Mouse (Mus musculus) cerebellum, postnatal 25 days (tissue): ENCODE data around the gene Rrp1b.
A peak's percentile ranks its signal among the peaks of the same experiment; 100 is the strongest.
"Not testable (repeated sequence)": the region's sequence is repeated elsewhere in the genome, so short reads cannot be mapped to it uniquely, and the experiment has no call there.

ENCODE experiments used
- DNase-seq, 2 experiments: peaks; one replicate each; pipeline ENCODE4 v3.0.0; 2021; ENCODE audit warnings: mixed read lengths in 2 of 2

The Rrp1b gene

GRCm38 (mm10) chr17:32034322-32034721 is 1.6 kb upstream of the Rrp1b start:
- no peak for DNase-seq

GRCm38 (mm10) chr17:32036509-32037438 is 874 bp downstream of the Rrp1b start:
- DNase-seq = no peak

DNA sequence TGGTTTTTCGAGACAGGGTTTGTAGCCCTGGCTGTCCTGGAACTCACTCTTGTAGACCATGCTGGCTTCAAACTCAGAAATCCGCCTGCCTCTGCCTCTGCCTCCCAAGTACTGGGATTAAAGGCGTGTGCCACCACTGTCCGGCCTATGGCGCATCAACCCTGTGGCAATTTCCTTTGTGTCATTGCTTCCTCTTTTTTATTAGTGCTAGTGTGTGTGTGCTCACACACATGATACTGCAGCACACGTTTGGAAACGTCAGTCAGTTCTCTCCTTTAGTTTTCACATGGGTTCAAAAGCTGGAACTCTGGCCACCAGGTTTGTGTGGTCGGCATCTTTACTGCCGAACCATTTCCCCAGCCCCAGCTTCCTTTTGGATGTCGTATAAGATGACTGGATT is 4.4 kb downstream of the Rrp1b start:
- DNase-seq = no peak

- DNase-seq = no peak
These were observed 10.6 kb downstream of the Rrp1b start for GRCm38 (mm10) chr17:32046541-32046940.

GRCm38 (mm10) chr17:32048351-32048750 is 12.5 kb downstream of the Rrp1b start:
- no peak for DNase-seq

DNA sequence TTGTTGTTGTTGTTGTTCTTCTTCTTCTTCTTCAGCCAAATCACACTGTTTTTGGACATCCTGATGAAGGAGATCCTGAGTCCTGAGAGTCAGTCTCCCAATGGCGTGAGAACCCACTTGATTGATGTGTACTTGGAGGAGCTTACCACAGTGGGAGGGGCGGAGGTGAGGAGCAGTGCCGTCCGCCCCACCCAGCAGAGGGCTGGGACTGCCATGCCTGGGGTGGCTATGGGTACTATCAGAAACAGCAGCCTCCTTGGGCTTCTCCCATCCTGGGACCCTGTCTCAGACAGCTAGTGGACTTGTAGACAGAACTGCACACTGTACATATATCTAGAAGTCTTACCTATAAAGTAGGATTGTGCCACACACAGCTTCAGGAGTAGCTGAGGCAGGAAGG is 14.0 kb downstream of the Rrp1b start:
- DNase-seq = no peak

DNA sequence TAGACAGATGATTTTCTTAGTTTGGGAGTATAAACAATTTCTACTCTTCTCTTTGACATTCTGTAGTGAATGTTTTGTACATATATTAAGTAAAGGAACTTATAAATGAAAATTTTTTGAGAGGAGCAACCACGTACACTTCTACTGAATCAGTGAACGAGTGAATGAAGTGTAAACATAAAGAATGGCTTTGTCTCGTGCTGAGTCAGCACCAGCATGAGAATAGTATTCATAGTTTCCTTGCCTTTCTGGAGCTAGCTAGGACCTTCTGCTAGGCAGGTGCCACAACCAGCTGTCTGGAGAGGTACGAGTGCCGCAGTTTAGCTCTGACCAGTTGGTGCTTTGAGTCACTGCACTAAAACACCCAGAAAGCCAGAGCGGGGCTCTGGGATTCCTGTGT is 14.7 kb downstream of the Rrp1b start:
- no peak for DNase-seq

GRCm38 (mm10) chr17:32052237-32053080 is 16.6 kb downstream of the Rrp1b start:
- peak in 1 of 2 experiments; percentile 36 for DNase-seq

- no peak for DNase-seq
These were observed 17.8 kb downstream of the Rrp1b start for GRCm38 (mm10) chr17:32053677-32054076.

GRCm38 (mm10) chr17:32057843-32058242 is 21.9 kb downstream of the Rrp1b start:
- no peak for DNase-seq

DNA sequence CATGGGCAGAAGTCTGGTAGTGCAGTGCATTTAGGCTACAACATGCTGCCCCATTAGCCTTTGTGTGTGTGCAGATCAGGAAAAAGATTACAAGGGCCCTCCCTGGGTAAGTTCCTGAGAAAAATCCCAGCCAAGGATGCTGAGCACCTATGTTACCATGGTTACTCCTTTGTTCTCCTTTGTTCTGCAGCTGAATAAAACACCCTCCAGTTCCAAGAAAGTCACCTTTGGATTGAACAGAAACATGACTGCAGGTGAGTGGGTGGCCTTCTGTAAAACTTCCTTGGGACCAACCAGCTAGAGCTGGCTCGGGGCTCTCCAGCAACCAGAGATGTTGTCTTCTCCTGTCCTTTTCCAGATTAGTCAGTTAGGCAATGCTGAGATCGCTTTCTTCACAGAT is 23.2 kb downstream of the Rrp1b start:
- DNase-seq = no peak

DNA sequence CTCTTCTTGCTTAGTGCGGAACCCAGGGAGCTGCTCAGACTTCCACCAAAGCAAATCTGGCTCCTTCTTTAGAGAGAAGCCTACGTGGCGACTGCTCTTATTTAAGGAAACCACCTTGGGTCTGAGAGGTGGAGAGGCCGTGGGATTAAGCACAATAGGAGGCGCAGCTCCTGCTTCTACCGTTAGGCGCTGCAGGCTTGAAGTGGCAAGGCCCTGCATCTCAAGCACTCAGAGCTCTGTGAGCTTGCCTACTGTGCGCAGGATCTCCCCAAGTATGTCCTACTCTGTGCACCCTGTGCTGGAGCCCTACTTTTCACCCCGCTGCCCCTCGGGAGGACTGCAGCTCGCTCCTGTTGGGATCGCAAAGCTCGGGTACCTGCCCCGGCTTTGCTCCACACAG is 25.3 kb downstream of the Rrp1b start:
- DNase-seq = no peak

DNA sequence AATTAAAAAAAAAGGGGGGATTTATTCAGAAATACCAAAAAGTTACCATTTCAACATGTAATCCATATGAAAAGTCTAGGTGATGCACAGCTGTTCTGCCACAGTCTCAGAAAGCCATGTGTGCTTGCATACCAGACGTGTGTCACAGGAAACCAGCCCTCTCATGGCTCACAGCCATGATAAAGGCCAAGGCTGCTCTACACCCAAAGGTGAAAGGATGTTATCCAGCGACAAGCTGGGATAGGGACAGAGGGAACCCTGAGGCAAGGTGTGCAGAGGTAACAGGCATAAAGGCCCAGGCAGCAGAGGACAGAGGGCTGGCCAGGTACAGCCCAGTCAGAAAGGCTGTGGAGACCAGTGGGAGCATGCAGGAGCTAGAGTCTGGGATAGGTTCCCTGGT is 27.8 kb downstream of the Rrp1b start:
- DNase-seq = no peak

DNA sequence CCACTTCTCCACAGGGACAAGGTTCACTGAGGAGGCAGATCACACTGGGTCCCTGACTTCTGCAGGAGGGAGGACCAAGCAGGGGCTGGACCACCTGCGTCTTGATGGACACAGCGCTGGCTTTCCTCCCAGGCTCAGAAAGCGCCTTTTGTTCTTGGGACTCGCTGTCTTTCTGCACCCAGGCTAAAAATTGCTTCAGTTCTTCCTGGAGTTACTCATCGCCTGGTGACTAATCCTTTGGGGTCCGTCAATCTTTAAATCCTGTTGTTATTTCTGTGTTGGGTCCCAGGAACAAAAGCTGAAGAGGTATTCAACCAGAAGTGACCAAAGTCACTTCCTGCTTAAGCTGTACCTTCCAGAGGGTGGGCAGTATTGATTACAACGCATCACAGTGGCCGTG is 28.9 kb downstream of the Rrp1b start:
- not testable (repeated sequence) for DNase-seq

DNA sequence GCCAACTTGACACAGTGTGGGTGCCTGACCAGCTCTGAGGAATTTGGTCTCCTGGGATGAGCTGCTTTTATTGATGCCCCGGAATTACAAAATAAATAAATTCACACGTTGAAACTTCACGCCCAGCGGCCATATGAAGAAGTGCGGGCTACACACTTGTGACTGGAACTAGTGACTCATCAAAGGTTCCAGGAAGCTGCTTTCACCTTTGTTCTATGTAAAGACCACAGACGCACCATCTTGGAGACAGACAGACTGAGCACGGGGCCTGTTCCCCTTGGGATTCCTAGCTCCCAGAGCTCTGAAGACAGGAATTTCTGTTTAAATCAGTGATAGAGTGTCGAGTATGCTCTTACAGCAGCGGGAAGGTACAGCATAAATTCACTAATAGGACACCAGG is 31.6 kb downstream of the Rrp1b start:
- DNase-seq = no peak

GRCm38 (mm10) chr17:32068381-32068780 is 32.5 kb downstream of the Rrp1b start:
- DNase-seq = no peak

GRCm38 (mm10) chr17:32068810-32069209 is 32.9 kb downstream of the Rrp1b start:
- no peak for DNase-seq

- DNase-seq = peak; percentile 82 to 90
These were observed 37.5 kb downstream of the Rrp1b start for GRCm38 (mm10) chr17:32073359-32073758.

DNA sequence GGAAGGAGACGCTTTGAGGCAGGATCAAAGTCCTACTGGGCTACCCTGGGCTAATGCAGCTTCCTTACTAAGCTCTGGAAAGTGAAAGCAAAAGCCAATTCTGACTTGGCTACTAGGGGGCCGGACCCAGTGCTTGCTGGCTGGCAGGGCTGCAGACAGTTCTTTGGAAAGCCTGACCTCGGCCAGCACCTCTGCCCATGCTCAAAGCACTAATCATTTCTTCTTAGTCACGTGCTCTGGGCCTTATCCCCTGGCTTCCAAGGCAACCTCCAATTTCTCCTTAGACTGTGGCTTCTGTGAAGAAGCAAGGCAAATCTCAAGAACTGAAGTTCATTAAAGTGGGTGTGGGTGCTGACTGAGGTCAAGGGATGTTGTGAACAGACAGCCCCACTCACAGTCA is 38.8 kb downstream of the Rrp1b start:
- DNase-seq = no peak

- peak; percentile 19 to 50 for DNase-seq
These were observed 39.3 kb downstream of the Rrp1b start for GRCm38 (mm10) chr17:32075164-32075563.

DNA sequence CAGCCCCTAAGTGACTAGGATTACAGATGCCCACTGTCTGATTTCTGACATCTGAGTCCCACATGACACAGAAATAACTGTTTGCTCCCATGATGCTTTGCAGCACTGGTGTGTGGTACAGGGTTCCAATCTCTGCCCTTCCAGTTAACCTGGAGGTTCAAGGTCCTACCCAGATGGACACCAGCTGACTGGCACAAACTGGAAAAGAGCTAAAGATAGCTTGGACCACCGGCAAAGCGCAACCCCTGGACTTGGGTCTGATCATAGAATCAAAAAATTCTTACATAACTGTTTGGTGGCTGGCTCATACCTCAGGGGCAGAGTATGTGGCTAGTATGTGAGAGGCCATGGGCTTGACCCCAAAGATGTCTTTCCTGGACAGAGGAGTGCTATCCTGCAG is 47.5 kb downstream of the Rrp1b start:
- no peak for DNase-seq

GRCm38 (mm10) chr17:32087069-32087468 is 51.2 kb downstream of the Rrp1b start:
- no peak for DNase-seq

DNA sequence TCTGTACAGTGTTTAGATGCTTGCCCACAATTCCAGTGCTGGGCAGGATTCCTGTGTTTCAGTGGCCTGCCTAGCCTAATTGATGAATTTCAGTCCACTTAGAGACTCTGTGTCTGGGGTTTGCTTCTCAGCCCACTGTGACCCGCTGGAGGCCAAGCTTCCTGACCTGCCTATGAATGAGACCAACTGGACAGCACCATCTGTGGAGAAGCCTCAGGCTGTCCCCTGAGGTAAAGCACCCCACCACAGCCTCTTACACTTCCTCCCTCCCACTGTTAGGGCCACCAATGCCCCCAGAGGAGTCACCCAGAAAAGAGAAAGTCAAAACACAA is 55.1 kb downstream of the Rrp1b start:
- DNase-seq = no peak
